Mouse (Mus musculus) stomach, embryonic 16.5 days (tissue): ENCODE data around the gene Epb41l3. TPM values are rescaled to one million over a fixed set of nuclear protein-coding genes. Genes with fewer than 3 reads are reported as not detected.

Source experiments
- ATAC-seq: fragments of 200-750 bp; cut with Nextera tagmentation; 2 replicates; pipeline ENCODE4 v1.8.0; 2017; ENCODE audit warnings: moderate number of reproducible peaks, moderate TSS enrichment; ENCODE audit not compliant: insufficient read depth, low FRiP score
- H3K27ac ChIP-seq: fragments of 300-500 bp; sonication (generic); 2 replicates; pipeline ENCODE4 v1.5.1; 2014; ENCODE audit warnings: low read length
- H3K27me3 ChIP-seq: fragments of 300-500 bp; sonication (generic); 2 replicates; pipeline ENCODE4 v1.6.1; 2014; ENCODE audit warnings: low read length, control low read depth, mixed read lengths; ENCODE audit not compliant: control insufficient read depth, insufficient read depth
- H3K36me3 ChIP-seq: fragments of 300-500 bp; sonication (generic); 2 replicates; pipeline ENCODE4 v1.6.1; 2014; ENCODE audit warnings: low read length; ENCODE audit not compliant: control insufficient read depth, insufficient read depth
- H3K4me1 ChIP-seq: fragments of 300-500 bp; sonication (generic); 2 replicates; pipeline ENCODE4 v1.6.1; 2014; ENCODE audit warnings: low read length, control low read depth, mixed read lengths; ENCODE audit not compliant: control insufficient read depth, insufficient read depth
- H3K4me2 ChIP-seq: fragments of 300-500 bp; sonication (generic); 2 replicates; pipeline ENCODE4 v1.6.1; 2014; ENCODE audit warnings: low read depth, low read length, mixed read lengths
- H3K4me3 ChIP-seq: fragments of 300-500 bp; sonication (generic); replicated peaks from 2 replicates; pipeline ENCODE4 v1.5.1; 2014; ENCODE audit warnings: mild to moderate bottlenecking, low read length
- H3K9ac ChIP-seq: fragments of 300-500 bp; sonication (generic); 2 replicates; pipeline ENCODE4 v1.6.1; 2014; ENCODE audit warnings: low read length
- H3K9me3 ChIP-seq: fragments of 300-500 bp; sonication (generic); replicated peaks from 2 replicates; pipeline ENCODE4 v1.6.1; 2016; ENCODE audit warnings: low read length, control low read depth; ENCODE audit not compliant: control insufficient read depth
- WGBS: fragments of 180-500 bp; shearing (Covaris S2); extraction: QIAGEN DNeasy Blood & Tissue Kit; methylation state at CpG from one replicate; pipeline ENCODE4 v1.1.7; 2014; 5-methylcytosine and 5-hydroxymethylcytosine counted together
- polyA plus RNA-seq: library from polyadenylated mRNA; unstranded; fragments of >200 nt; fragmentation: Nextera tagmentation; extraction: Ambion mirVana; gene quantifications from 2 replicates; pipeline ENCODE4 v1.2.1, GENCODE M21; 2015

The Epb41l3 gene
- polyA plus RNA-seq: 50.4 and 56.1 TPM in 2 replicates

- Histone ChIP-seq H3K27ac (no peak within 1 kb of the TSS; the same call in 1 of the 2 replicates), H3K9ac (peak within 1 kb of the TSS; percentile 68), H3K36me3 (no peaks in the 10 kb centered on the region), H3K9me3 (no peaks in the 10 kb centered on the region), H3K4me2 (peak within 1 kb of the TSS; percentile 100), H3K4me3 (peak within 1 kb of the TSS; percentile 63), H3K27me3 (peaks cover 33% of the 10 kb centered on the region), H3K4me1 (peaks cover 12% of the 10 kb centered on the region; the same call in 1 of the 2 replicates)
- WGBS: 1% methylated on average over 47 of the region's 47 CpGs
- peak; percentile 94 for ATAC-seq
Observed at GRCm38 (mm10) chr17:69075501-69076237, at the start of gene Epb41l3. Gene Epb41l3, plus strand, starts transcription at chr17:69075683.

- Histone ChIP-seq H3K27ac (no peak overlapping the region), H3K9ac (no peak overlapping the region), H3K4me1 (no peaks in the 10 kb centered on the region), H3K4me3 (no peak overlapping the region), H3K36me3 (no peaks in the 10 kb centered on the region), H3K9me3 (no peaks in the 10 kb centered on the region), H3K4me2 (no peak overlapping the region), H3K27me3 (no peaks in the 10 kb centered on the region)
- 69% methylated on average over 12 of the region's 12 CpGs for WGBS
- no peak for ATAC-seq
Observed at GRCm38 (mm10) chr17:69038760-69039675, 36.5 kb upstream of the Epb41l3 start.

- no peak overlapping the region for H3K27ac ChIP-seq
- no peaks in the 10 kb centered on the region for H3K36me3 ChIP-seq
- H3K4me3 ChIP-seq: no peak overlapping the region
- no peak overlapping the region for H3K4me2 ChIP-seq
- WGBS: 55% methylated on average over 4 of the region's 4 CpGs
- ATAC-seq: no peak
- no peaks in the 10 kb centered on the region for H3K9me3 ChIP-seq
- H3K9ac ChIP-seq: no peak overlapping the region
- H3K4me1 ChIP-seq: no peaks in the 10 kb centered on the region
- H3K27me3 ChIP-seq: no peaks in the 10 kb centered on the region
Observed at GRCm38 (mm10) chr17:69041516-69041915, 34.0 kb upstream of the Epb41l3 start.

GRCm38 (mm10) chr17:69048826-69049225, 26.7 kb upstream of the Epb41l3 start:
- ATAC-seq: no peak
- no peak overlapping the region for H3K9ac ChIP-seq
- WGBS: 63% methylated on average over 3 of the region's 3 CpGs

GRCm38 (mm10) chr17:69054029-69054428, 21.5 kb upstream of the Epb41l3 start:
- Histone ChIP-seq H3K4me2 (no peak overlapping the region), H3K4me1 (no peaks in the 10 kb centered on the region), H3K4me3 (no peak overlapping the region), H3K9me3 (no peaks in the 10 kb centered on the region), H3K27ac (no peak overlapping the region), H3K36me3 (no peaks in the 10 kb centered on the region), H3K9ac (no peak overlapping the region), H3K27me3 (no peaks in the 10 kb centered on the region)
- no peak for ATAC-seq
- 48% methylated on average over 4 of the region's 4 CpGs for whole genome bisulfite sequencing

More at GRCm38 (mm10) chr17:69048826-69049225, 26.7 kb upstream of the Epb41l3 start:
- H3K9me3 ChIP-seq: no peaks in the 10 kb centered on the region
- no peaks in the 10 kb centered on the region for H3K36me3 ChIP-seq
- H3K4me1 ChIP-seq: no peaks in the 10 kb centered on the region
- no peak overlapping the region for H3K27ac ChIP-seq
- no peak overlapping the region for H3K4me2 ChIP-seq
- no peak overlapping the region for H3K4me3 ChIP-seq
- no peaks in the 10 kb centered on the region for H3K27me3 ChIP-seq

GRCm38 (mm10) chr17:69059760-69060159, 15.7 kb upstream of the Epb41l3 start:
- no peak overlapping the region for H3K4me3 ChIP-seq
- peaks cover 4% of the 10 kb centered on the region; the same call in 1 of the 2 replicates for H3K4me1 ChIP-seq
- H3K36me3 ChIP-seq: no peaks in the 10 kb centered on the region
- no peaks in the 10 kb centered on the region for H3K9me3 ChIP-seq
- H3K27me3 ChIP-seq: no peaks in the 10 kb centered on the region
- H3K4me2 ChIP-seq: no peak overlapping the region
- ATAC-seq: no peak
- 85% methylated on average over 7 of the region's 7 CpGs for WGBS
- no peak overlapping the region for H3K27ac ChIP-seq
- H3K9ac ChIP-seq: no peak overlapping the region

- H3K36me3 ChIP-seq: no peaks in the 10 kb centered on the region
- WGBS: 63% methylated on average over 7 of the region's 7 CpGs
- H3K27ac ChIP-seq: no peak overlapping the region
- no peak overlapping the region for H3K9ac ChIP-seq
- H3K4me3 ChIP-seq: no peak overlapping the region
- H3K4me2 ChIP-seq: no peak overlapping the region
- no peaks in the 10 kb centered on the region for H3K27me3 ChIP-seq
- peaks cover 4% of the 10 kb centered on the region; the same call in 1 of the 2 replicates for H3K4me1 ChIP-seq
- no peak for ATAC-seq
- no peaks in the 10 kb centered on the region for H3K9me3 ChIP-seq
Observed at GRCm38 (mm10) chr17:69060388-69060787, 15.1 kb upstream of the Epb41l3 start.

GRCm38 (mm10) chr17:69061883-69062745, 13.4 kb upstream of the Epb41l3 start:
- H3K9ac ChIP-seq: no peak overlapping the region
- no peak overlapping the region for H3K4me3 ChIP-seq
- WGBS: 45% methylated on average over 9 of the region's 9 CpGs
- no peaks in the 10 kb centered on the region for H3K27me3 ChIP-seq
- H3K9me3 ChIP-seq: no peaks in the 10 kb centered on the region
- no peak overlapping the region for H3K4me2 ChIP-seq
- peak overlapping the region; percentile 33; the same call in 1 of the 2 replicates for H3K27ac ChIP-seq
- peak; percentile 76 for ATAC-seq
- H3K4me1 ChIP-seq: peaks cover 4% of the 10 kb centered on the region; the same call in 1 of the 2 replicates
- H3K36me3 ChIP-seq: no peaks in the 10 kb centered on the region
